Mouse (Mus musculus) intestine, postnatal 0 days (tissue): ENCODE results near the gene Selplg. TPM values are rescaled to one million over a fixed set of nuclear protein-coding genes. Genes with fewer than 3 reads are reported as not detected.

ENCODE experiments used
- ATAC-seq: fragments of 200-750 bp; cut with Nextera tagmentation; 2 replicates; pipeline ENCODE4 v1.8.0; 2017; ENCODE audit warnings: mild to moderate bottlenecking, moderate TSS enrichment, moderate library complexity
- H3K27ac ChIP-seq: fragments of 300-500 bp; sonication (generic); 2 replicates; pipeline ENCODE4 v1.5.1; 2014; ENCODE audit warnings: mild to moderate bottlenecking, low read depth, low read length, moderate library complexity
- H3K27me3 ChIP-seq: fragments of 300-500 bp; sonication (generic); replicated peaks from 2 replicates; pipeline ENCODE4 v1.6.1; 2014; ENCODE audit warnings: low read length, mixed read lengths; ENCODE audit not compliant: control insufficient read depth, insufficient read depth
- H3K36me3 ChIP-seq: fragments of 300-500 bp; sonication (generic); 2 replicates; pipeline ENCODE4 v1.6.1; 2014; ENCODE audit warnings: mild to moderate bottlenecking, moderate library complexity; ENCODE audit not compliant: control insufficient read depth, insufficient read depth
- H3K4me1 ChIP-seq: fragments of 300-500 bp; sonication (generic); replicated peaks from 2 replicates; pipeline ENCODE4 v1.6.1; 2014; ENCODE audit warnings: antibody characterized with exemption, low read length, mixed read lengths; ENCODE audit not compliant: control insufficient read depth, insufficient read depth
- H3K4me2 ChIP-seq: fragments of 300-500 bp; sonication (generic); replicated peaks from 2 replicates; pipeline ENCODE4 v1.6.1; 2014; ENCODE audit warnings: low read depth, mild to moderate bottlenecking, moderate library complexity
- H3K4me3 ChIP-seq: fragments of 300-500 bp; sonication (generic); 2 replicates; pipeline ENCODE4 v1.5.1; 2014; ENCODE audit warnings: low read depth, low read length
- H3K9ac ChIP-seq: fragments of 300-500 bp; sonication (generic); 2 replicates; pipeline ENCODE4 v1.6.1; 2014; ENCODE audit warnings: mild to moderate bottlenecking, low read depth, low read length
- H3K9me3 ChIP-seq: fragments of 300-500 bp; sonication (generic); 2 replicates; pipeline ENCODE4 v1.6.1; 2016; ENCODE audit warnings: mixed run types; ENCODE audit not compliant: control insufficient read depth
- CTCF ChIP-seq: sonication (generic); IDR thresholded peaks from 2 replicates; pipeline ENCODE4 v1.5.1; 2016; ENCODE audit warnings: low read depth, mild to moderate bottlenecking, control low read depth, antibody characterized with exemption, moderate library complexity
- WGBS: fragments of 180-500 bp; shearing (Covaris S2); extraction: QIAGEN DNeasy Blood & Tissue Kit; methylation state at CpG from one replicate; pipeline ENCODE4 v1.1.7; 2014; 5-methylcytosine and 5-hydroxymethylcytosine counted together
- polyA plus RNA-seq: library from polyadenylated mRNA; unstranded; fragments of >200 nt; fragmentation: Nextera tagmentation; extraction: Ambion mirVana; gene quantifications from 2 replicates; pipeline ENCODE4 v1.2.1, GENCODE M21; 2015

Selplg gene
- polyA plus RNA-seq, 1 experiment from 2014 or later: 3.2 TPM

- H3K27ac ChIP-seq: no peak overlapping the region
- WGBS: 46% methylated on average over 10 of the region's 10 CpGs
Observed at GRCm38 (mm10) chr5:113830292-113830643, 2.2 kb downstream of the Selplg start.

DNA sequence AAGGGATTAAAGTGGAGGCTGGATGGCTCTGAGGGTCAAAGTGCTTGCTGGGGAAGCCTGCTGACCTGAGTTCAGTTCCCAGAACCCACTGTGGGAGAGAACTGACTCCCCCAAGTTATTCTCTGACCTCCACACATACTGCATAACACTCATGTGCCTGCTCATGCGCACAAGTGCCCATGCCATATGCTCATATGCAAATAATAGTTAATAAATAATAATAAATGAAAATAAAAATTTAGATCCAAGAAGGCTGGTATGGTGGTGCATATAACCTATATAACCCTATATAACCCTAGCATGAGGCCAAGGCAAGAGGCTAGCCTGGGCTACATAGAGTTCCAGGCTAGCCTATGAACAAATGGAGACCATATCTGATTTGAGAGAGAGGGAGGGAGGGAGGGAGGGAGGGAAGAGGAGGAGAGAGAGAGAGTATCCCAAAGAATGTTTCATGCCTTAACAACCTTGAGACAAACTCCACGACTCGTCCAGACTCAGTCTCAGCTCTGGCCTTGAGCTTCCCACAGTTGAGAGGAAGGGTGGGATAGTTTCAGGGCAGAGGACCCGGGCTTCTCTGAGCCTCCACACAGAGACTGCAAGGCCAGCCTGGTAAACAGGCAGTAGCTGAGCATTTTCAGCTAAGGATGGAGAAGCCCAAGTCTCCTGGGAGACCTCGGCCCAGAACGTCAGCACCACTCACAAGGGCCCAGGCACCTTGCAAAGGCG lies 2.7 kb downstream of the Selplg start:
- Histone ChIP-seq H3K4me1 (no peaks in the 10 kb centered on the region), H3K36me3 (no peaks in the 10 kb centered on the region), H3K4me3 (no peak overlapping the region), H3K9ac (no peak overlapping the region), H3K4me2 (no peak overlapping the region), H3K27me3 (no peaks in the 10 kb centered on the region), H3K27ac (no peak overlapping the region), H3K9me3 (no peaks in the 10 kb centered on the region)
- no peak for ATAC-seq
- TF ChIP-seq CTCF: no peak
- 64% methylated on average over 7 of the region's 7 CpGs for WGBS

More at GRCm38 (mm10) chr5:113830292-113830643, 2.2 kb downstream of the Selplg start:
- no peak for TF ChIP-seq CTCF
- no peak for ATAC-seq
- no peaks in the 10 kb centered on the region for H3K27me3 ChIP-seq
- H3K36me3 ChIP-seq: no peaks in the 10 kb centered on the region
- H3K4me2 ChIP-seq: no peak overlapping the region
- no peak overlapping the region for H3K9ac ChIP-seq
- H3K4me1 ChIP-seq: no peaks in the 10 kb centered on the region
- no peaks in the 10 kb centered on the region for H3K9me3 ChIP-seq
- H3K4me3 ChIP-seq: no peak overlapping the region

- Histone ChIP-seq H3K36me3 (no peaks in the 10 kb centered on the region), H3K9ac (no peak overlapping the region), H3K27ac (no peak overlapping the region), H3K9me3 (no peaks in the 10 kb centered on the region), H3K27me3 (no peaks in the 10 kb centered on the region), H3K4me2 (no peak overlapping the region), H3K4me3 (no peak overlapping the region), H3K4me1 (no peaks in the 10 kb centered on the region)
- 51% methylated on average over 7 of the region's 7 CpGs for WGBS
- no peak for ATAC-seq
- TF ChIP-seq CTCF: no peak
Observed at GRCm38 (mm10) chr5:113828481-113828880, 4.0 kb downstream of the Selplg start.

DNA sequence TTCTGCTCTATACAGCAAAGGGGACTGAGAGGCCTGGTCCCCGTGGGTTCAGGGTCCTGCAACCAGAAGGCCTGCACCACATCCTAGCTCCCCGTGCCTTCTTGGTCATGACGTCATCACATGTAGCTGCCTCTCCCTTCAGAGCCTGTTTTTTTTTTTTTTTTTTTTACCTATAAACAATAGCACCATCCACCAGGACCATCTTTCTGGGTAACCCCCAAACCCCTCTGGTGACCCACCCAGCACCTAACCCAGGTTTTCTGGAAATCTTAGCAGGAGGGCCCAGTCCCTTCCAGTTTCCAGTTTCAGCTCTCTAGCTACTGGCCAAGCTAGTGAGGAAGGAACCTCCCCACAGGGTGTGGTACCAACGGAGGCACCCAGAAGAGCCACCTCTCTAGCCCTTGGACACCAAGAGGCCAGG lies 4.4 kb downstream of the Selplg start:
- no peak overlapping the region for H3K9ac ChIP-seq
- TF ChIP-seq CTCF: no peak
- 24% methylated on average over 4 of the region's 4 CpGs for WGBS
- H3K27ac ChIP-seq: no peak overlapping the region
- H3K36me3 ChIP-seq: no peaks in the 10 kb centered on the region
- ATAC-seq: no peak
- no peaks in the 10 kb centered on the region for H3K9me3 ChIP-seq
- no peaks in the 10 kb centered on the region for H3K4me1 ChIP-seq
- H3K27me3 ChIP-seq: no peaks in the 10 kb centered on the region
- H3K4me3 ChIP-seq: no peak overlapping the region
- H3K4me2 ChIP-seq: no peak overlapping the region

GRCm38 (mm10) chr5:113826619-113827018 lies 5.8 kb downstream of the Selplg start:
- WGBS: 84% methylated on average over 4 of the region's 4 CpGs

GRCm38 (mm10) chr5:113825558-113825957 lies 6.9 kb downstream of the Selplg start:
- Histone ChIP-seq H3K4me2 (no peak overlapping the region), H3K9me3 (no peaks in the 10 kb centered on the region), H3K4me1 (no peaks in the 10 kb centered on the region), H3K4me3 (no peak overlapping the region), H3K9ac (no peak overlapping the region), H3K27ac (no peak overlapping the region), H3K27me3 (no peaks in the 10 kb centered on the region), H3K36me3 (no peaks in the 10 kb centered on the region)
- no peak for ATAC-seq
- 75% methylated on average over 7 of the region's 7 CpGs for WGBS
- no peak for TF ChIP-seq CTCF

More at GRCm38 (mm10) chr5:113826619-113827018, 5.8 kb downstream of the Selplg start:
- ATAC-seq: no peak
- H3K27me3 ChIP-seq: no peaks in the 10 kb centered on the region
- H3K4me1 ChIP-seq: no peaks in the 10 kb centered on the region
- H3K9ac ChIP-seq: no peak overlapping the region
- TF ChIP-seq CTCF: no peak
- H3K4me3 ChIP-seq: no peak overlapping the region
- H3K9me3 ChIP-seq: no peaks in the 10 kb centered on the region
- H3K4me2 ChIP-seq: no peak overlapping the region
- no peak overlapping the region for H3K27ac ChIP-seq
- no peaks in the 10 kb centered on the region for H3K36me3 ChIP-seq
